Mouse (Mus musculus): ENCODE measurements around the gene Cd300ld. TPM values are rescaled to one million over a fixed set of nuclear protein-coding genes. Genes with fewer than 3 reads are reported as not detected.

The Cd300ld gene
- 0.10 and 0.11 TPM in 2 replicates for polyA plus RNA-seq (2012; rRNA removed)

GRCm38 (mm10) chr11:114989793-114990192 lies at the start of gene Cd300ld:
Cd300ld (minus strand) TSS chr11:114989922.

GRCm38 (mm10) chr11:115037669-115038068 lies 47.9 kb upstream of the Cd300ld start, which contains the start of gene Cd300ld5:
Cd300ld5 (minus strand) TSS chr11:115037769.

GRCm38 (mm10) chr11:115026912-115027311 lies 37.2 kb upstream of the Cd300ld start, which contains the start of gene Cd300ld4:
Cd300ld4 (minus strand) TSS chr11:115027012.

GRCm38 (mm10) chr11:115016093-115016492 lies 26.4 kb upstream of the Cd300ld start, which contains the start of gene Cd300ld2:
Cd300ld2 (minus strand) TSS chr11:115016193.

GRCm38 (mm10) chr11:115001474-115002040 lies 11.8 kb upstream of the Cd300ld start, which contains the start of gene Cd300c2:
Cd300c2 (minus strand) TSS chr11:115001880.

GRCm38 (mm10) chr11:114968752-114969207 lies 20.9 kb downstream of the Cd300ld start, which contains the start of gene Cd300c:
Cd300c (minus strand) TSS chr11:114969157.

GRCm38 (mm10) chr11:114934144-114934543 lies 55.6 kb downstream of the Cd300ld start, which contains the start of gene Cd300lb:
Cd300lb (minus strand) TSS chr11:114934386.

Other genes with a start within 250 kb of the Cd300ld start
- gene Kif19a, start 224.5 kb downstream of the Cd300ld start, polyA plus RNA-seq (2012; rRNA removed) = 0.96 and 3.2 TPM in 2 replicates
- 29.3 and 36.3 TPM in 2 replicates for gene Btbd17, start 194.0 kb downstream of the Cd300ld start, polyA plus RNA-seq (2012; rRNA removed)
- gene Gpr142, start 191.0 kb downstream of the Cd300ld start, polyA plus RNA-seq (2012; rRNA removed) = 0.11 TPM in 1 of 2 replicates, not detected in the other
- gene Gprc5c, start 138.8 kb downstream of the Cd300ld start, polyA plus RNA-seq (2012; rRNA removed) = 5.5 and 10.6 TPM in 2 replicates
- 0.64 and 0.79 TPM in 2 replicates for gene Cd300a, start 99.9 kb downstream of the Cd300ld start, polyA plus RNA-seq (2012; rRNA removed)
- gene Cd300lb, start 55.5 kb downstream of the Cd300ld start, polyA plus RNA-seq (2012; rRNA removed) = 0.18 and 0.23 TPM in 2 replicates
- 0.09 TPM in 1 of 2 replicates, not detected in the other for gene Cd300c, start 20.8 kb downstream of the Cd300ld start, polyA plus RNA-seq (2012; rRNA removed)
- 0.91 and 1.1 TPM in 2 replicates for gene Cd300c2, start 12.0 kb upstream of the Cd300ld start, polyA plus RNA-seq (2012; rRNA removed)
- 0.11 TPM in 1 of 2 replicates, not detected in the other for gene Cd300ld2, start 26.3 kb upstream of the Cd300ld start, polyA plus RNA-seq (2012; rRNA removed)
- gene Cd300ld4, start 37.1 kb upstream of the Cd300ld start, polyA plus RNA-seq (2012; rRNA removed) = 0.11 and 0.38 TPM in 2 replicates
- gene Cd300ld5, start 47.8 kb upstream of the Cd300ld start, polyA plus RNA-seq (2012; rRNA removed) = 0.24 TPM in 1 of 2 replicates, not detected in the other
- gene Cd300ld3, start 58.5 kb upstream of the Cd300ld start, polyA plus RNA-seq (2012; rRNA removed) = 0.24 and 0.53 TPM in 2 replicates
- 0.05 TPM in 1 of 2 replicates, not detected in the other for gene Cd300e, start 72.3 kb upstream of the Cd300ld start, polyA plus RNA-seq (2012; rRNA removed)
- 0.90 and 1.1 TPM in 2 replicates for gene Rab37, start 101.5 kb upstream of the Cd300ld start, polyA plus RNA-seq (2012; rRNA removed)
- gene Cd300lf, start 144.1 kb upstream of the Cd300ld start, polyA plus RNA-seq (2012; rRNA removed) = 0.43 and 0.98 TPM in 2 replicates
- gene Slc9a3r1, start 173.4 kb upstream of the Cd300ld start, polyA plus RNA-seq (2012; rRNA removed) = 37.2 and 38.4 TPM in 2 replicates
- 5.6 and 6.9 TPM in 2 replicates for gene Tmem104, start 197.6 kb upstream of the Cd300ld start, polyA plus RNA-seq (2012; rRNA removed)
- gene Nat9, start 197.9 kb upstream of the Cd300ld start, polyA plus RNA-seq (2012; rRNA removed) = 22.3 and 23.1 TPM in 2 replicates

All from central nervous system, embryonic 14 days (tissue).